Mouse (Mus musculus) R1 (cell line): ENCODE measurements around the gene Marcksl1.

ENCODE experiments used
- DNase-seq: peaks from one replicate; pipeline ENCODE4 v3.0.0-alpha.2; 2018; ENCODE audit warnings: low read depth, low spot score

The Marcksl1 gene

DNA sequence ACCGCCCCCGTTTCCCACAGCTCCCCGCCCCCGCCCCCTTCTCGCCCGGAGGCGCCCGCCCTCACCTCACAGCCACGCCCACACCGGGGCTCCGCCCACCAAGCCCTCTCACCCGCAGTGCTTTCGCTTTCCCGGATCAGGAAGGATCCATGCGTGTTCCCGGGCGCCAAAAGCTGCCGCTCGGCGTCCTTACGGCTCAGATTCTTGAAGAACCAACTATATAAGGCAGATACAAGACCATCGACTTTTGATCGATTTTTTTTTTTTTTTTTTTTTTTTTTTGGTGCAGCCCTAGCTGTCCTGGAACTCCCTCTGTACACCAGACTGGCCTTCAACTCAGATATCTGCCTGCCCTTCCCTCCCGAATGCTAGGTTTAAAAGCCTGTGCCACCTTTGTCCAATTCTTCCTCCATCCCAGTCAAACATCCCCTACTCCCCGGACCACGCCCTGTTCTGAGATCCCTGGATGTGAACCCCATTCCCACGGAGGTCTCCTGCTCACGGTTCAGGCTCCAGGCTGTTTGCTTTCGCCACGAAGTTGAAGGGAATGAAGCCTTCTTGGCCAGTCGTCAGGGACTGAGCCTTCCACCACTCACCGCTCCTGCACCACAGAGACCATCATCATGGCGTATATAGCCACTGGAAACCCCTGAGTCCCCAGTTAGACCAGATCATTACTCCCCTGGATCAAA, 43.3 kb downstream of the Marcksl1 start:
- DNase-seq: peak; percentile 91

GRCm38 (mm10) chr4:129557256-129557808, 44.0 kb downstream of the Marcksl1 start:
- DNase-seq: no peak

DNA sequence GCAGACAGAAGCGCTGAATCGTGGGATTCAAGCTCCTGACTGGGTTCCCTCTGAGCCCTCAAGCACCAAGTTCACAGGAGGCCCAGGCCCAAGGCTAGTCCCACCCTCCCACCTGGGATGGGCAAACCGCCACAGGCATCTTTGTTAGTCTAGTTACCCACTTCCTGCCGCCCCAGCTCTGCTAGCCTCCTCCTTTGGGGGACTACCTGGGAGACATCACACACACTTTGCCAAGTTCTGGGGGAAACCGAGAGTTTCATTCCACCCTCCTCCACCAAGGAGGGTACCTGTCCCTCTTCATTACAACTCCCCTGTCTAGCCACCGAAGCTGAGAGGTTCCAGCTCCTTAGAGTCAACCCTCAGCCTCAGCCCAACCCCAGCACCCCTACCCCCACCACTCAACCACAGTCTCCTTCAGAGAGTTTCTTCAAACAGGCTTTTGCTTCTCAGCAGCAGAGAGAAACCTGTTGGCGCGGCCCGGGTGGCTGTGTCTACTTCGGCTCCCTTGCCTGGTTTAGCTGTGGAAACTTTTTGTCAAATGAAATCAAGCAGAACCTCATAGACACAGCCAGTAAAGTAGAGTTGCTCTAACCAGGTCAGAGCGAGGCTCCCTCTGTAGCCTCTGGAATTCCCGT, 45.1 kb downstream of the Marcksl1 start:
- no peak for DNase-seq

GRCm38 (mm10) chr4:129561184-129561583, 47.8 kb downstream of the Marcksl1 start:
- DNase-seq: no peak

DNA sequence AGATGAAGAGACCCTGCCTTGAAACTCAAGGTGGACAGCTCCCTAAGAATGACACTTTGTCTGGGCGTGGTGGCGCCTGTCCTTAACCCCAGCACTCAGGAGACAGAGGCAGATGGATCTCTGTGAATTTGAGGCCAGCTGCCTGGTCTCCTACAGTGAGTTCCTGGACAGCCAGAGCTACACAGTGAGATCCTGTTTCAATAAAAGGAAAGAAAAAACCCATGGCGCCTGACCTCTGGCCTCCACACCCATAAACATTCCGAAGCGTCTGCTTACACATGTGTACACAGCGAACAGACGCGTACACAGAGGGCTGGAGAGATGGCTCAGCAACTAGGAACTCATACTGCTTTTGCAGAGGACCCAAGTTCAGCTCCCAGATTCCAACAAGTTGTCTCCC, 50.3 kb downstream of the Marcksl1 start:
- no peak for DNase-seq

DNA sequence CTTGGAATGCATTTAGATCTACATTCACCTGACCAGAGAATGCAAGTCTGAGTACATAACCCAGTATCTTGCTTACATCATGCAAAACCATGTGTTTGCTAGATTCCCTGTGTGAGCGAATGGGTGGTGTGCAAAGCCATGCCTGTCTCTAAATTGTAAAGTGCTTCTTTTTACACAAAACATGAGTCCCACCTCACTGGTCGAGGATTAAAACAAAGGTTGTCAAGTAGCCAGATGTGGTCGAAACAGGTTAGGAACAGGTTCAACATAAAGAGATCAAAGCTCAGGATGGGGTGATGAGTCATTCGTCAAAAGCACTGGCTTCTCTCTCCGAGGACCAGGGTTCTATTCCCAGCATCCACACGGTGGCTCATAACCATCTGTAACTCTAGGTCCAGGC, 51.8 kb downstream of the Marcksl1 start:
- peak; percentile 21 for DNase-seq
